Mouse (Mus musculus): Measurements from ENCODE around the gene Plac1. TPM values are rescaled to one million over a fixed set of nuclear protein-coding genes. Genes with fewer than 3 reads are reported as not detected.
"Not testable (repeated sequence)": the region's sequence is repeated elsewhere in the genome, so short reads cannot be mapped to it uniquely, and the experiment has no call there.

Plac1 gene
- 0.84 TPM for polyA plus RNA-seq (2012; fragmentation: generic; extraction: Trizol)

GRCm38 (mm10) chrX:53240011-53240410, at the start of gene Plac1:
Gene Plac1, minus strand, starts transcription at chrX:53240111.
- H3ac ChIP-seq (ENCODE audit: control insufficient read depth, insufficient read length), result no peak within 1 kb of the TSS
- TF ChIP-seq POLR2A (IDR thresholded peaks at IDR 0.05; ENCODE audit: insufficient read length, low read depth), result no peak
- no peak for TF ChIP-seq TCF3 (IDR thresholded peaks at IDR 0.05; ENCODE audit: insufficient read length, low read depth)
- no peak for TF ChIP-seq MYOG (IDR thresholded peaks at IDR 0.05; ENCODE audit: control insufficient read depth in 1 of 3, insufficient read depth in 1 of 3, insufficient read length in 2 of 3, low read depth in 2 of 3)
- TF ChIP-seq SRF (IDR thresholded peaks at IDR 0.05; ENCODE audit: control insufficient read depth, insufficient read length, low read depth), result no peak
- TF ChIP-seq E2F4 (IDR thresholded peaks at IDR 0.05; ENCODE audit: insufficient read depth), result no peak
- TF ChIP-seq MYOD1 (IDR thresholded peaks at IDR 0.05; ENCODE audit: control insufficient read depth in 1 of 3, insufficient read length in 2 of 3, low read depth in 2 of 3), result no peak
- no peak for TF ChIP-seq MAX (IDR thresholded peaks at IDR 0.05; ENCODE audit: low read depth)
- no peak for TF ChIP-seq POLR2AphosphoS2 (IDR thresholded peaks at IDR 0.05; ENCODE audit: insufficient read length, low read depth)
- no peak for TF ChIP-seq CEBPB (IDR thresholded peaks at IDR 0.05; ENCODE audit: insufficient read depth, poor library complexity, severe bottlenecking)
- TF ChIP-seq REST (IDR thresholded peaks at IDR 0.05; ENCODE audit: insufficient read depth, insufficient read length), result no peak
- TF ChIP-seq TCF12 (IDR thresholded peaks at IDR 0.05; ENCODE audit: insufficient read depth, poor library complexity, severe bottlenecking), result no peak
- TF ChIP-seq USF1 (IDR thresholded peaks at IDR 0.05; ENCODE audit: low read depth), result no peak
- no peak within 1 kb of the TSS for H3K4me3 ChIP-seq
- H3K4me2 ChIP-seq (ENCODE audit: low read depth), result no peak within 1 kb of the TSS
- H3K79me2 ChIP-seq (ENCODE audit: control insufficient read depth, insufficient read depth), result no peaks in the 10 kb centered on the region
- H3K27me3 ChIP-seq (ENCODE audit: control insufficient read depth, insufficient read depth, insufficient read length), result no peaks in the 10 kb centered on the region
- no peaks in the 10 kb centered on the region for H3K36me3 ChIP-seq (ENCODE audit: control insufficient read depth, insufficient read depth)

GRCm38 (mm10) chrX:53287924-53288323, 48.0 kb upstream of the Plac1 start:
- TF ChIP-seq MYOD1 (IDR thresholded peaks at IDR 0.05; ENCODE audit: control insufficient read depth in 1 of 3, insufficient read length in 2 of 3, low read depth in 2 of 3) (no peak), USF1 (IDR thresholded peaks at IDR 0.05; ENCODE audit: low read depth) (no peak), E2F4 (IDR thresholded peaks at IDR 0.05; ENCODE audit: insufficient read depth) (no peak), CEBPB (IDR thresholded peaks at IDR 0.05; ENCODE audit: insufficient read depth, poor library complexity, severe bottlenecking) (no peak), REST (IDR thresholded peaks at IDR 0.05; ENCODE audit: insufficient read depth, insufficient read length) (no peak), POLR2AphosphoS2 (IDR thresholded peaks at IDR 0.05; ENCODE audit: insufficient read length, low read depth) (no peak), SRF (IDR thresholded peaks at IDR 0.05; ENCODE audit: control insufficient read depth, insufficient read length, low read depth) (no peak), TCF12 (IDR thresholded peaks at IDR 0.05; ENCODE audit: insufficient read depth, poor library complexity, severe bottlenecking) (no peak), TCF3 (IDR thresholded peaks at IDR 0.05; ENCODE audit: insufficient read length, low read depth) (no peak), MAX (IDR thresholded peaks at IDR 0.05; ENCODE audit: low read depth) (no peak), MYOG (IDR thresholded peaks at IDR 0.05; ENCODE audit: control insufficient read depth in 1 of 3, insufficient read depth in 1 of 3, insufficient read length in 2 of 3, low read depth in 2 of 3) (no peak), POLR2A (IDR thresholded peaks at IDR 0.05; ENCODE audit: insufficient read length, low read depth) (no peak)
- Histone ChIP-seq H3K4me2 (ENCODE audit: low read depth) (no peak overlapping the region), H3K27me3 (ENCODE audit: control insufficient read depth, insufficient read depth, insufficient read length) (no peaks in the 10 kb centered on the region), H3K36me3 (ENCODE audit: control insufficient read depth, insufficient read depth) (no peaks in the 10 kb centered on the region), H3ac (ENCODE audit: control insufficient read depth, insufficient read length) (no peak overlapping the region), H3K4me3 (no peak overlapping the region), H3K79me2 (ENCODE audit: control insufficient read depth, insufficient read depth) (no peaks in the 10 kb centered on the region)

- no peak for TF ChIP-seq E2F4 (IDR thresholded peaks at IDR 0.05; ENCODE audit: insufficient read depth)
- TF ChIP-seq CEBPB (IDR thresholded peaks at IDR 0.05; ENCODE audit: insufficient read depth, poor library complexity, severe bottlenecking), result no peak
- no peak for TF ChIP-seq POLR2A (IDR thresholded peaks at IDR 0.05; ENCODE audit: insufficient read length, low read depth)
- Histone ChIP-seq H3K4me2 (ENCODE audit: low read depth) (no peak within 1 kb of the TSS), H3K4me3 (no peak within 1 kb of the TSS), H3ac (ENCODE audit: control insufficient read depth, insufficient read length) (no peak within 1 kb of the TSS), H3K27me3 (ENCODE audit: control insufficient read depth, insufficient read depth, insufficient read length) (peaks cover 5% of the 10 kb centered on the region), H3K36me3 (ENCODE audit: control insufficient read depth, insufficient read depth) (no peaks in the 10 kb centered on the region), H3K79me2 (ENCODE audit: control insufficient read depth, insufficient read depth) (no peaks in the 10 kb centered on the region)
These were observed 33.2 kb upstream of the Plac1 start, which contains the start of gene Fam122c for GRCm38 (mm10) chrX:53273124-53273523. Gene Fam122c, plus strand, starts transcription at chrX:53273424.

- not testable (repeated sequence) for H3K4me2 ChIP-seq (ENCODE audit: low read depth); H3K36me3 ChIP-seq (ENCODE audit: control insufficient read depth, insufficient read depth); H3K27me3 ChIP-seq (ENCODE audit: control insufficient read depth, insufficient read depth, insufficient read length); H3K4me3 ChIP-seq; H3K79me2 ChIP-seq (ENCODE audit: control insufficient read depth, insufficient read depth); H3ac ChIP-seq (ENCODE audit: control insufficient read depth, insufficient read length)
These were observed 31.7 kb upstream of the Plac1 start for GRCm38 (mm10) chrX:53271628-53272027.

GRCm38 (mm10) chrX:53270063-53270432, 30.1 kb upstream of the Plac1 start:
- no peaks in the 10 kb centered on the region for H3K36me3 ChIP-seq (ENCODE audit: control insufficient read depth, insufficient read depth)
- TF ChIP-seq POLR2AphosphoS2 (IDR thresholded peaks at IDR 0.05; ENCODE audit: insufficient read length, low read depth) (no peak), SRF (IDR thresholded peaks at IDR 0.05; ENCODE audit: control insufficient read depth, insufficient read length, low read depth) (no peak), E2F4 (IDR thresholded peaks at IDR 0.05; ENCODE audit: insufficient read depth) (no peak), MYOG (IDR thresholded peaks at IDR 0.05; ENCODE audit: control insufficient read depth in 1 of 3, insufficient read depth in 1 of 3, insufficient read length in 2 of 3, low read depth in 2 of 3) (no peak), USF1 (IDR thresholded peaks at IDR 0.05; ENCODE audit: low read depth) (no peak), MYOD1 (IDR thresholded peaks at IDR 0.05; ENCODE audit: control insufficient read depth in 1 of 3, insufficient read length in 2 of 3, low read depth in 2 of 3) (no peak), TCF3 (IDR thresholded peaks at IDR 0.05; ENCODE audit: insufficient read length, low read depth) (no peak), TCF12 (IDR thresholded peaks at IDR 0.05; ENCODE audit: insufficient read depth, poor library complexity, severe bottlenecking) (no peak)
- H3K4me3 ChIP-seq, result peak overlapping the region; percentile 30
- no peaks in the 10 kb centered on the region for H3K79me2 ChIP-seq (ENCODE audit: control insufficient read depth, insufficient read depth)
- peak overlapping the region; percentile 70 for H3K4me2 ChIP-seq (ENCODE audit: low read depth)
- H3K27me3 ChIP-seq (ENCODE audit: control insufficient read depth, insufficient read depth, insufficient read length), result no peaks in the 10 kb centered on the region
- no peak overlapping the region for H3ac ChIP-seq (ENCODE audit: control insufficient read depth, insufficient read length)

Data from myocyte (in vitro differentiated cells).